Mouse (Mus musculus): ENCODE results near the gene Dip2b. TPM values are rescaled to one million over a fixed set of nuclear protein-coding genes. Genes with fewer than 3 reads are reported as not detected.
A peak's percentile ranks its signal among the peaks of the same experiment; 100 is the strongest.

Dip2b gene
- polyA plus RNA-seq, 1 experiment from 2014 or later: 16.3 TPM

- no peaks in the 10 kb centered on the region for H3K9me3 ChIP-seq (replicated peaks)
- H3K36me3 ChIP-seq: peaks cover 72% of the 10 kb centered on the region
- H3K27me3 ChIP-seq (replicated peaks): no peaks in the 10 kb centered on the region
- ATAC-seq (ENCODE audit: insufficient number of reproducible peaks, low FRiP score): peak; percentile 61; the same call in 1 of the 2 replicates
- 73% methylated on average over 11 of the region's 11 CpGs for WGBS
- H3K4me1 ChIP-seq (replicated peaks): peaks cover 46% of the 10 kb centered on the region
- H3K4me3 ChIP-seq: no peak overlapping the region
- peak overlapping the region; percentile 36 for H3K4me2 ChIP-seq
- peak overlapping the region; percentile 95 for H3K27ac ChIP-seq (ENCODE audit: poor library complexity, severe bottlenecking)
- H3K9ac ChIP-seq: no peak overlapping the region
Observed at GRCm38 (mm10) chr15:100198983-100199745, 160.7 kb downstream of the Dip2b start.

GRCm38 (mm10) chr15:100199790-100200189 lies 161.3 kb downstream of the Dip2b start:
- Histone ChIP-seq H3K9me3 (replicated peaks) (no peaks in the 10 kb centered on the region), H3K4me2 (no peak overlapping the region), H3K36me3 (peaks cover 72% of the 10 kb centered on the region), H3K9ac (no peak overlapping the region), H3K4me3 (no peak overlapping the region), H3K27ac (ENCODE audit: poor library complexity, severe bottlenecking) (peak overlapping the region; percentile 95), H3K27me3 (replicated peaks) (no peaks in the 10 kb centered on the region), H3K4me1 (replicated peaks) (peaks cover 50% of the 10 kb centered on the region)
- WGBS: 32% methylated on average over 3 of the region's 3 CpGs
- ATAC-seq (ENCODE audit: insufficient number of reproducible peaks, low FRiP score): peak; percentile 79

DNA sequence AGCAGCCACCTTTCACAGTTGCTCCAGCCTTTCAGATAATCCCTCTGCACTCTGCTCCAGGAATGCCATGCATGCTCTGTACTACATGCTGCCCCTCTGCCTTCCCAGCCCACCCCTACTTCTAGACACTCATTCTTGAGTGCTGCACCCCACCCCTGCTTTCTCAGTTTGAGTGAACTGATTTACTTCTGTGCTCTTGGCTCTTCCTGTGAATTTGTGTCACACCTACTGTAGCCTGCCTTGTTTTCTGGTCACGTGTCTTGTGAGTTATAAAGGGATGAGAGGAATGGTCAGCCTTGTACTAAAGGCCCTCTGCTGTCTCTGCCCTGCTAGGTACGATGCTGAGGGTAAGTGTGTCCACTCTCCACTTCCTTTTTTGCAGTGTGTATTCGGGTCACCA lies 163.3 kb downstream of the Dip2b start:
- no peaks in the 10 kb centered on the region for H3K27me3 ChIP-seq (replicated peaks)
- peak overlapping the region; percentile 37; the same call in 1 of the 2 replicates for H3K4me2 ChIP-seq
- ATAC-seq (ENCODE audit: insufficient number of reproducible peaks, low FRiP score): no peak
- WGBS: 62% methylated on average over 3 of the region's 3 CpGs
- peak overlapping the region; percentile 41 for H3K9ac ChIP-seq
- peaks cover 52% of the 10 kb centered on the region for H3K4me1 ChIP-seq (replicated peaks)
- peak overlapping the region; percentile 89 for H3K27ac ChIP-seq (ENCODE audit: poor library complexity, severe bottlenecking)
- no peak overlapping the region for H3K4me3 ChIP-seq
- no peaks in the 10 kb centered on the region for H3K9me3 ChIP-seq (replicated peaks)
- peaks cover 74% of the 10 kb centered on the region for H3K36me3 ChIP-seq

GRCm38 (mm10) chr15:100202431-100203015 lies 164.1 kb downstream of the Dip2b start:
- 54% methylated on average over 4 of the region's 4 CpGs for WGBS
- Histone ChIP-seq H3K9me3 (replicated peaks) (no peaks in the 10 kb centered on the region), H3K4me2 (peak overlapping the region; percentile 37), H3K27me3 (replicated peaks) (no peaks in the 10 kb centered on the region), H3K4me3 (no peak overlapping the region), H3K36me3 (peaks cover 74% of the 10 kb centered on the region), H3K4me1 (replicated peaks) (peaks cover 52% of the 10 kb centered on the region), H3K9ac (peak overlapping the region; percentile 43; the same call in 1 of the 2 replicates), H3K27ac (ENCODE audit: poor library complexity, severe bottlenecking) (peak overlapping the region; percentile 89)
- no peak for ATAC-seq (ENCODE audit: insufficient number of reproducible peaks, low FRiP score)

GRCm38 (mm10) chr15:100204574-100204973 lies 166.1 kb downstream of the Dip2b start:
- 93% methylated on average over 1 of the region's 1 CpGs for WGBS
- Histone ChIP-seq H3K27ac (ENCODE audit: poor library complexity, severe bottlenecking) (no peak overlapping the region; the same call in 1 of the 2 replicates), H3K36me3 (peaks cover 80% of the 10 kb centered on the region)

GRCm38 (mm10) chr15:100210013-100210412 lies 171.5 kb downstream of the Dip2b start:
- Histone ChIP-seq H3K27ac (ENCODE audit: poor library complexity, severe bottlenecking) (no peak overlapping the region), H3K9me3 (replicated peaks) (no peaks in the 10 kb centered on the region), H3K4me1 (replicated peaks) (no peaks in the 10 kb centered on the region), H3K27me3 (replicated peaks) (no peaks in the 10 kb centered on the region), H3K4me3 (no peak overlapping the region), H3K36me3 (peaks cover 96% of the 10 kb centered on the region), H3K4me2 (no peak overlapping the region), H3K9ac (no peak overlapping the region)
- 94% methylated on average over 3 of the region's 3 CpGs for WGBS
- no peak for ATAC-seq (ENCODE audit: insufficient number of reproducible peaks, low FRiP score)

More at GRCm38 (mm10) chr15:100204574-100204973, 166.1 kb downstream of the Dip2b start:
- Histone ChIP-seq H3K4me3 (no peak overlapping the region), H3K4me1 (replicated peaks) (peaks cover 39% of the 10 kb centered on the region), H3K9me3 (replicated peaks) (no peaks in the 10 kb centered on the region), H3K4me2 (no peak overlapping the region), H3K27me3 (replicated peaks) (no peaks in the 10 kb centered on the region), H3K9ac (no peak overlapping the region)
- no peak for ATAC-seq (ENCODE audit: insufficient number of reproducible peaks, low FRiP score)

DNA sequence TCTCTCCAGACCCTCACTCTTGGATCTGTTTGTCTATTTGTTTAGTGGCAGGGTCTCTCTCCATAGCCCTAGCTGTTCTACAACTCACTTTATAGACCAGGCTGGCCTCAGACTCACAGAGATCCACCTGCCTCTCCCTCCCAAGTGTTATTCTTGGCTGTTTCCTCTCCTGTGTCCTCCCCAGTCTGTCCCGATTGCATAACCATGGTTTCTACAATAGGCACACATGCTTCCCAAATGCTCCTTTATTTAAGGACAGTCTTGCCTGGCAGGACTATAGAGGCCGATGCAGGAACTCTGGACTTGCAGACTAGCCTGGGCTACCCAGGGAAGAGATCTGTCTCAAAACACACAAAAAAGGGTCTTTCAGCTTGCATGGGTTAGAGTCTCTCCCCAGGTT lies 174.9 kb downstream of the Dip2b start:
- Histone ChIP-seq H3K4me2 (no peak overlapping the region), H3K36me3 (peaks cover 89% of the 10 kb centered on the region), H3K4me1 (replicated peaks) (no peaks in the 10 kb centered on the region), H3K9ac (no peak overlapping the region), H3K27ac (ENCODE audit: poor library complexity, severe bottlenecking) (no peak overlapping the region), H3K9me3 (replicated peaks) (no peaks in the 10 kb centered on the region), H3K27me3 (replicated peaks) (no peaks in the 10 kb centered on the region), H3K4me3 (no peak overlapping the region)
- WGBS: 96% methylated on average over 2 of the region's 2 CpGs
- no peak for ATAC-seq (ENCODE audit: insufficient number of reproducible peaks, low FRiP score)

GRCm38 (mm10) chr15:100215092-100215491 lies 176.6 kb downstream of the Dip2b start:
- Histone ChIP-seq H3K9me3 (replicated peaks) (no peaks in the 10 kb centered on the region), H3K4me2 (no peak overlapping the region), H3K27ac (ENCODE audit: poor library complexity, severe bottlenecking) (no peak overlapping the region), H3K9ac (no peak overlapping the region), H3K36me3 (peaks cover 77% of the 10 kb centered on the region), H3K27me3 (replicated peaks) (no peaks in the 10 kb centered on the region), H3K4me3 (no peak overlapping the region), H3K4me1 (replicated peaks) (no peaks in the 10 kb centered on the region)
- ATAC-seq (ENCODE audit: insufficient number of reproducible peaks, low FRiP score): no peak
- 82% methylated on average over 11 of the region's 11 CpGs for WGBS

DNA sequence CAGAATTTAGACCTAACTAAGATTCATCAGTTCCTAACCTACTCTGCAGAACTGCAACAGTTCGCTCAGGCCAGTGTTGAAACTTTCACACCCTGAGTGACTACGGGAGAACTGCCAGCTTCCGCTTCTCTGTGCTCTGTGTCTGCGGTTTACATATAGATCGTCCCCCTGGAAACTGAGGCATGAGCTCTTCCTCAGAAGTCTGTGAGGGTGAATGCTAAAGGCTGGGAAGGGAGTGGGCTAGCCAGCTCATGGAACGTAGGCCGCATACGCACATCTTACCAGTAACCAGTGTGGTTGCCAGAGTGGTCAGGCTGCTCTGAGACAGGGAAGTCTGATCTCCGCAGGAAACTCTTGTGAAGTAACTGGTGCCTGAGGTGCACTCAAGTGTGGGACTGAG lies 177.7 kb downstream of the Dip2b start:
- Histone ChIP-seq H3K9ac (no peak overlapping the region), H3K9me3 (replicated peaks) (no peaks in the 10 kb centered on the region), H3K4me2 (no peak overlapping the region), H3K27me3 (replicated peaks) (no peaks in the 10 kb centered on the region), H3K36me3 (peaks cover 66% of the 10 kb centered on the region), H3K4me1 (replicated peaks) (no peaks in the 10 kb centered on the region), H3K27ac (ENCODE audit: poor library complexity, severe bottlenecking) (no peak overlapping the region), H3K4me3 (no peak overlapping the region)
- 89% methylated on average over 9 of the region's 9 CpGs for WGBS
- no peak for ATAC-seq (ENCODE audit: insufficient number of reproducible peaks, low FRiP score)

DNA sequence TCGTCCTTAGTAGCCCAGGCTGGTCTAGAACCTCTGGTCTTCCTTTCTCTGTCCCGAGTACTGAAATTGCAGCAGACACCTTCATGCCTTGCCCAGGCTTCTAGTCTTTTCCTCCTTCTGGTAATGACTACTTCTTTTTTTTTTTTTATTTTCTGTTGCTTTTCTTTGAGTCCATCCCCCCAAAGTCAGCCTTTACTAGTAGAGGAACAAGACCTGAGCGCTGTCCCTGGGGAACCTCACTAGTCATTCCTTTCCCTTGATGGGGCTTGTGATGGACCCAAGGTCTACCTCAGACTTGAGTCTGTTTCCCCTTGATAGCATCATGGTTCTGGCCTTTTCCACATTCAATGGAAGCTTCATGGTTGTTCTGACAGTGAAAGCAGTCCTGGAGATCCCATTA lies 179.6 kb downstream of the Dip2b start:
- no peak overlapping the region for H3K4me2 ChIP-seq
- H3K9me3 ChIP-seq (replicated peaks): peaks cover 8% of the 10 kb centered on the region
- no peak overlapping the region for H3K27ac ChIP-seq (ENCODE audit: poor library complexity, severe bottlenecking)
- H3K4me3 ChIP-seq: no peak overlapping the region
- WGBS: 86% methylated on average over 3 of the region's 3 CpGs
- no peaks in the 10 kb centered on the region for H3K4me1 ChIP-seq (replicated peaks)
- H3K9ac ChIP-seq: no peak overlapping the region
- H3K36me3 ChIP-seq: peaks cover 52% of the 10 kb centered on the region
- ATAC-seq (ENCODE audit: insufficient number of reproducible peaks, low FRiP score): no peak
- H3K27me3 ChIP-seq (replicated peaks): no peaks in the 10 kb centered on the region

DNA sequence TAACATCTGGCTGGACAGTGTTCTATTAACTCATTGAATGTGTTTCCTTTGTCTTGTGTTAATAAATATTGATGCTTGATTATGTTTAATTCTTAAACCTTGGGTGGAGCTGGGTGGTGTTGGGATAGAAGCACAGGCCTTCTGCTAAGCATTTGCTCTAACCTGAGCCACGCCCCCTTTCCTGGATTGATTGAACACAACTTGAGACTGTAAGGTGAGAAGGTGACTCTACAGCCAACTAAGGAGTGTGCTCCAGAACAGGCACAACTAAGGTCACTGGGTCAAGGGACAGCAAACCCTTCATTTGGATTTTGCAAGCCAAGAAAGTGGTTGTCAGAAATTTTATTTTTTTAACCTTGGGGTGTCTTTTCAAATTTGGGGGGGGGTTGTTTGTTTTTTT lies 180.9 kb downstream of the Dip2b start:
- Histone ChIP-seq H3K9ac (no peak overlapping the region), H3K4me2 (no peak overlapping the region), H3K27ac (ENCODE audit: poor library complexity, severe bottlenecking) (no peak overlapping the region), H3K9me3 (replicated peaks) (peaks cover 19% of the 10 kb centered on the region), H3K4me3 (no peak overlapping the region), H3K36me3 (peaks cover 52% of the 10 kb centered on the region), H3K27me3 (replicated peaks) (no peaks in the 10 kb centered on the region), H3K4me1 (replicated peaks) (no peaks in the 10 kb centered on the region)
- 42% methylated on average over 1 of the region's 1 CpGs for WGBS
- no peak for ATAC-seq (ENCODE audit: insufficient number of reproducible peaks, low FRiP score)
